Mouse (Mus musculus): ENCODE results near the gene Slc29a1.

The Slc29a1 gene

GRCm38 (mm10) chr17:45612008-45612407 is 12.6 kb upstream of the Slc29a1 start:
- DNase-seq (ENCODE audit: low spot score) = no peak

- DNase-seq (ENCODE audit: low spot score) = peak; percentile 53
These were observed 10.9 kb upstream of the Slc29a1 start for GRCm38 (mm10) chr17:45610144-45610866.

- DNase-seq (ENCODE audit: low spot score) = peak; percentile 29
These were observed 9.0 kb upstream of the Slc29a1 start for GRCm38 (mm10) chr17:45608396-45608795.

GRCm38 (mm10) chr17:45606992-45607879 is 7.8 kb upstream of the Slc29a1 start:
- DNase-seq (ENCODE audit: low spot score) = no peak

- no peak for DNase-seq (ENCODE audit: low spot score)
These were observed 3.6 kb upstream of the Slc29a1 start for GRCm38 (mm10) chr17:45602984-45603383.

GRCm38 (mm10) chr17:45601877-45602304 is 2.5 kb upstream of the Slc29a1 start, which contains the start of gene Mymx:
Gene Mymx (minus strand): TSS chr17:45602102.
- no peak for DNase-seq (ENCODE audit: low spot score)

GRCm38 (mm10) chr17:45601325-45601724 is 1.9 kb upstream of the Slc29a1 start:
- DNase-seq (ENCODE audit: low spot score) = no peak

GRCm38 (mm10) chr17:45600267-45600666 is 861 bp upstream of the Slc29a1 start:
- DNase-seq (ENCODE audit: low spot score) = no peak

GRCm38 (mm10) chr17:45598891-45599290 is 515 bp downstream of the Slc29a1 start:
- DNase-seq (ENCODE audit: low spot score) = no peak

GRCm38 (mm10) chr17:45598376-45598775 is 1.0 kb downstream of the Slc29a1 start:
- no peak for DNase-seq (ENCODE audit: low spot score)

GRCm38 (mm10) chr17:45597787-45598186 is 1.6 kb downstream of the Slc29a1 start:
- DNase-seq (ENCODE audit: low spot score) = no peak

- peak; percentile 88 for DNase-seq (ENCODE audit: low spot score)
These were observed 2.6 kb downstream of the Slc29a1 start for GRCm38 (mm10) chr17:45596631-45597396.

- no peak for DNase-seq (ENCODE audit: low spot score)
These were observed 3.5 kb downstream of the Slc29a1 start for GRCm38 (mm10) chr17:45595736-45596390.

GRCm38 (mm10) chr17:45594881-45595735 is 4.3 kb downstream of the Slc29a1 start:
- DNase-seq (ENCODE audit: low spot score) = peak; percentile 75

GRCm38 (mm10) chr17:45594195-45594594 is 5.2 kb downstream of the Slc29a1 start:
- DNase-seq (ENCODE audit: low spot score) = no peak

- DNase-seq (ENCODE audit: low spot score) = no peak
These were observed 5.9 kb downstream of the Slc29a1 start for GRCm38 (mm10) chr17:45593479-45593878.

GRCm38 (mm10) chr17:45592606-45593431 is 6.6 kb downstream of the Slc29a1 start:
- peak; percentile 53 for DNase-seq (ENCODE audit: low spot score)

GRCm38 (mm10) chr17:45591701-45592605 is 7.5 kb downstream of the Slc29a1 start:
- DNase-seq (ENCODE audit: low spot score) = no peak

- DNase-seq (ENCODE audit: low spot score) = no peak
These were observed 9.0 kb downstream of the Slc29a1 start for GRCm38 (mm10) chr17:45590410-45590809.

Data from lung, postnatal 25 days (tissue).